Mouse (Mus musculus) heart, embryonic 14.5 days (tissue): ENCODE data around the gene Gm6525. TPM values are rescaled to one million over a fixed set of nuclear protein-coding genes. Genes with fewer than 3 reads are reported as not detected.

Experiments used
- ATAC-seq: fragments of 200-750 bp; cut with Nextera tagmentation; 2 replicates; pipeline ENCODE4 v1.8.0; 2017; ENCODE audit warnings: low read depth, moderate TSS enrichment; ENCODE audit not compliant: insufficient number of reproducible peaks, insufficient read depth, low FRiP score
- H3K27ac ChIP-seq, 2 experiments: fragments of 200-500 bp in 1 of 2; fragments of 300-500 bp in 1 of 2; sonication (generic) in 1 of 2; replicated peaks in 1 of 2; 2 replicates each; pipeline ENCODE4 v1.5.1; 2012 to 2014; ENCODE audit warnings: low read depth in 2 of 2, low read length in 2 of 2, control low read depth in 1 of 2, mild to moderate bottlenecking in 1 of 2, mixed read lengths in 1 of 2; ENCODE audit not compliant: control insufficient read depth in 1 of 2, insufficient read depth in 1 of 2
- H3K27me3 ChIP-seq: fragments of 300-500 bp; sonication (generic); 2 replicates; pipeline ENCODE4 v1.6.1; 2014; ENCODE audit warnings: mild to moderate bottlenecking, low read length, control low read depth; ENCODE audit not compliant: control insufficient read depth, insufficient read depth
- H3K36me3 ChIP-seq: fragments of 300-500 bp; sonication (generic); 2 replicates; pipeline ENCODE4 v1.6.1; 2014; ENCODE audit warnings: mild to moderate bottlenecking, control low read depth, low read length, mixed read lengths; ENCODE audit not compliant: control insufficient read depth, insufficient read depth
- H3K4me1 ChIP-seq, 2 experiments: fragments of 200-500 bp in 1 of 2; fragments of 300-500 bp in 1 of 2; sonication (generic) in 1 of 2; 2 replicates each; pipeline ENCODE4 v1.6.1; 2012 to 2014; ENCODE audit warnings: low read length in 2 of 2, control low read depth in 1 of 2, mixed read lengths in 1 of 2; ENCODE audit not compliant: control insufficient read depth in 2 of 2, insufficient read depth in 2 of 2
- H3K4me2 ChIP-seq: fragments of 300-500 bp; sonication (generic); 2 replicates; pipeline ENCODE4 v1.6.1; 2014; ENCODE audit warnings: mild to moderate bottlenecking, low read length
- H3K4me3 ChIP-seq, 2 experiments: fragments of 200-500 bp in 1 of 2; fragments of 300-500 bp in 1 of 2; sonication (generic) in 1 of 2; 2 replicates each; pipeline ENCODE4 v1.5.1; 2012 to 2014; ENCODE audit warnings: low read length in 2 of 2, mild to moderate bottlenecking in 2 of 2, control low read depth in 1 of 2, low read depth in 1 of 2, moderate library complexity in 1 of 2; ENCODE audit not compliant: control insufficient read depth in 1 of 2, insufficient read depth in 1 of 2
- H3K9ac ChIP-seq: fragments of 300-500 bp; sonication (generic); 2 replicates; pipeline ENCODE4 v1.6.1; 2014; ENCODE audit warnings: mild to moderate bottlenecking, low read length
- H3K9me3 ChIP-seq: fragments of 300-500 bp; sonication (generic); 2 replicates; pipeline ENCODE4 v1.6.1; 2016; ENCODE audit warnings: low read length, control low read depth; ENCODE audit not compliant: control insufficient read depth
- WGBS: fragments of 180-500 bp; shearing (Covaris S2); extraction: QIAGEN DNeasy Blood & Tissue Kit; methylation state at CpG from one replicate; pipeline ENCODE4 v1.1.7; 2014; 5-methylcytosine and 5-hydroxymethylcytosine counted together
- polyA plus RNA-seq: library from polyadenylated mRNA; unstranded; fragments of >200 nt; fragmentation: Nextera tagmentation; extraction: Ambion mirVana; gene quantifications from 2 replicates; pipeline ENCODE4 v1.2.1, GENCODE M21; 2014

Gm6525 gene
- polyA plus RNA-seq, 1 experiment from 2014 or later = 0.32 TPM

DNA sequence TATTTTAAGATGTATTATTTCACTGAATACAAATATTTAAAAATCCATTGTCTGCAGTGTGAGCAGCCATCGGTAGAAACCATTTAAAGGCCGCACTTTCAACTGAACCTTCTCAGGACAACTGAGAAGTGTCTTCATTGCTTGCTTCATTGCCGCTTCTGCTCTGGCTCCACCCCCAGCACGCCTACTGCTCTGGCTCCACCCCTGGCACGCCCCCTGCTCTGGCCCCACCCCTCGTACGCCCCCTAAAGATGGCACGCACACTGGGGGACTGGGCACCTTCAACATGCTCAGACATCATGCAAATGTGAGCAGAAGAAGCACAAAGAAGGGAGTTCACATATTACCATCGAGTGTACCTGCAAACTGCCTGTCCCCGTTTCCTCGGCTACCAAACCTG, 1.5 kb upstream of the Gm6525 start:
- Histone ChIP-seq H3K27ac (no peak overlapping the region), H3K4me2 (no peak overlapping the region), H3K27me3 (no peaks in the 10 kb centered on the region), H3K4me3 (no peak overlapping the region), H3K9ac (no peak overlapping the region), H3K4me1 (no peaks in the 10 kb centered on the region), H3K36me3 (peaks cover 6% of the 10 kb centered on the region; the same call in 1 of the 2 replicates), H3K9me3 (no peaks in the 10 kb centered on the region)
- ATAC-seq = no peak
- 27% methylated on average over 11 of the region's 11 CpGs for WGBS

DNA sequence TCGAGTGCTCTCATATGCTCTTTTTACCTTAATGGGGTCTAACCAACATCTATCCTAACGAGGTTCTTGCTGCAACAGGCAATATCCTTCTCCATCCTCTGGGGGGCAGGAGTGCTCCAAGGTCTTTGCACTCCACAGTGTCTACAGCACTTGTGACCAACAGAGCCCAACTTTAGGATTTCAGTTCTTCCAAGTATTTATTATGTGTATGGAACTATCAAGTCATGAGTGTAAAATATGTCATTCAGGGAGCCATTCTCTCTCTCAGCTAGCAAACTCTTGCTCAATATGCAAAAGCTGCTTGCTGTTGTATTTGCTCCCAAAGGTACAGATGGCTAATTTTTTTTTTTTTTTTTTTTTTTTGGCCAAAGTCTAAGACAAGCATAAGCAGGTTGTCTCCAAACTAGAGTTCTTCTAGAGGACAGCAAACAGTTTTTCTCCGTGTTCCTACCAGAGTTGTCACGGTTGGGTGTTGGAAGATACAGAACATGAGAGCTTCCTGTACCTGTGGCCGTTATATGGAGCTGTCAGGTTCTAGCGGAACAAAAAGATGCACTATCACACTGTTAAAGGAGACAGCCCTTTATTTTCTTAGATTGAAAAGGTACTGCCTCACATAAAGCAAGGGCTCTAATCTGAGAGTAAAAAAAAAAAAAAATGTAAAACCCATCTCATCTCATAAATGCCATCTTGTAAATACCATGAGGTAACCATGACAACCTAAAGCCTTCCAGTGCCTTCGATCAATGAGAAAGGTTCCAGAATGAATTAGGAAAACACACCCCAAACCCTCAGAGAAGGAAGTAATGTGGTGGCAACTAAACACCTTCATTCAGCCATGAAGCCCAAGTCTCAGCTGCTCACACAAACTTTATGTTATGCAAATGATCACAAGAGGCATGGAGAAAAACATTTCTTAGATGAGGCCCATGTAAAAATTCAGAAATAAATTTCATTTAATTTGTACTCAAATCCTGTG, 1.7 kb downstream of the Gm6525 start:
- H3K4me1 ChIP-seq = no peaks in the 10 kb centered on the region
- no peak overlapping the region for H3K4me2 ChIP-seq
- H3K27ac ChIP-seq = no peak overlapping the region
- no peaks in the 10 kb centered on the region for H3K27me3 ChIP-seq
- 51% methylated on average over 7 of the region's 7 CpGs for WGBS
- ATAC-seq = no peak
- H3K36me3 ChIP-seq = peaks cover 6% of the 10 kb centered on the region; the same call in 1 of the 2 replicates
- H3K4me3 ChIP-seq = no peak overlapping the region
- no peaks in the 10 kb centered on the region for H3K9me3 ChIP-seq
- H3K9ac ChIP-seq = no peak overlapping the region

DNA sequence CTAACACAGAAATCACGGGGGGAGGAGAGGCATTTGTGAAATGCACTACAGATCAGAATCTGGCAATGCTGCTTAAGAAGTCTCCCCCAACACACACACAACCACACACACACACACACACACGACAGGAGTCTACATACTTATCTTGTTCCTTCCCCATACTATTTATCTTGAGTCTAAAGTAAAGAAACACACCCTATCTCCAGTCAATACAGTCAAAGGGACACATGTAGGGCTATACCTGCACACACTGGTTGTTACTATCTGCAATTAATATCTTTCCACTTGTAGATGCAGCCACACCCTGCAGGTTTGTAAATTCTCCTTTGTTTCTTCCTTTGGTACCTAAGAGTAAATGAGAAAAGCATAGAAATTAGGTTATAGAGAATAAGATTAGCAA, 3.9 kb downstream of the Gm6525 start:
- Histone ChIP-seq H3K9me3 (no peaks in the 10 kb centered on the region), H3K4me1 (no peaks in the 10 kb centered on the region), H3K9ac (no peak overlapping the region), H3K4me2 (no peak overlapping the region), H3K4me3 (no peak overlapping the region), H3K36me3 (peaks cover 6% of the 10 kb centered on the region; the same call in 1 of the 2 replicates), H3K27me3 (no peaks in the 10 kb centered on the region), H3K27ac (no peak overlapping the region)
- no peak for ATAC-seq
- WGBS = 66% methylated on average over 2 of the region's 2 CpGs

DNA sequence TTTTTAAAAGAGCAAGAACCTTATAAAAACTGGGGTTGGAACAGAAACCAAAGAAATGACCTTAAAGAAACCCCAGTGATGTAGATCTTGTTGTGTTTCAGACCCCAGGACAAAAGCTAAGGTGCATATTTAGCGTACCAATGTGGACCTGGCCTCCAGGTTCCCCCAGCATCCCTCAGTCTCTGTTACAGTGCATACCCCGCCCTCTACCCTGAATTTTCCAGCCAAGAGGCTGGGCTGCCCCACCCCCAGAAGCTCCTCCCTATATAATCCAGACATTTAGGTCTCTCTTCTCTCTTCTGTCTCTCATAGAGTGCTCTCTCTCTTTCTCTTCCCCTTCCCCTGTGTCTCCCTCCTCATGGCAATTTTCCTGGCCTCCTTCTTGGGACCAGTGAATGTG, 6.4 kb downstream of the Gm6525 start:
- Histone ChIP-seq H3K4me1 (no peaks in the 10 kb centered on the region), H3K36me3 (peaks cover 6% of the 10 kb centered on the region; the same call in 1 of the 2 replicates), H3K9me3 (no peaks in the 10 kb centered on the region), H3K9ac (no peak overlapping the region), H3K4me2 (no peak overlapping the region), H3K27ac (no peak overlapping the region), H3K4me3 (no peak overlapping the region), H3K27me3 (no peaks in the 10 kb centered on the region)
- no peak for ATAC-seq
- WGBS = 87% methylated on average over 2 of the region's 2 CpGs

DNA sequence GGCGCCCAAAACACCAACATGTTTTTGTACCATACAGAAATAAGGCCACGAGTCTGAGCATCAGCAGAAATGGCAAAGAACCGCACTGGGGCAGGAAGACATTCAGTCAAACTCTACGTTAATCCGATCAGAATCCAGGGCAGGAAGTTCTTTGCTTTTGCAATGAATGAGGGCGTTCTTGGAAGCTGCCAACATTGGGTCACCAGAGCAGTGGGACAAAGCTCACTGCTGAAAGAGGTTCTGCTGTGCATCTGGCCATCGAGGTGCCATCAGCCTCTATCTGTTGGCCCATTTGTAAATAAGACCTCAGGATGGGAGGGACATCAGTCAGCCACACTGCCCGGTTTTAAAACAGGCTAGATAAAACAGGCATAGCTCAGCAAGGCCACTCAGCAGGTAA, 7.2 kb downstream of the Gm6525 start:
- H3K9ac ChIP-seq = no peak overlapping the region
- no peak overlapping the region for H3K4me2 ChIP-seq
- WGBS = 56% methylated on average over 8 of the region's 8 CpGs
- H3K9me3 ChIP-seq = no peaks in the 10 kb centered on the region
- H3K27ac ChIP-seq = no peak overlapping the region
- peaks cover 6% of the 10 kb centered on the region; the same call in 1 of the 2 replicates for H3K36me3 ChIP-seq
- no peaks in the 10 kb centered on the region for H3K4me1 ChIP-seq
- H3K27me3 ChIP-seq = no peaks in the 10 kb centered on the region
- H3K4me3 ChIP-seq = no peak overlapping the region
- no peak for ATAC-seq

DNA sequence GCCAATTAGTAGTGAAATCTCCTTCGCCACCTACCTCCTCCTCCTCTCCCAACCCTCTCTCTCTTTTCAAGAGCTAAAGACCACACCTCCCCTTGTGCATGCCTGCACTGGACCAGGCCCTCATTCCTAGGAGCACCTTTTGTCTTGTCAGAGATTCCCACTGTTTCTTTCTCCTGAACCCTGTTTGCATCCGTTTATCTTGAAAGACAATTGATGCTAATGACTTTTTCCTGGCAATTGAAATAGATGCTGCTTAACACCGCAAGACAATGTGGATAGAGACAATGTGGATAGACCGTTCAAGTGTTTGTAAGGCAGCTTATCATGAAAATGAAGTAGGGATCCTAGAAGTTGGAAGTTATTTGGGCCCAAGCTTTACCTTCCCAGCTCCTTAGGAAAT, 7.8 kb downstream of the Gm6525 start:
- no peak overlapping the region for H3K4me2 ChIP-seq
- 0 out of 2 replicates have a peak, but pooled peaks cover under 1% of the 10 kb centered on the region for H3K36me3 ChIP-seq
- H3K9ac ChIP-seq = no peak overlapping the region
- H3K27ac ChIP-seq = no peak overlapping the region
- ATAC-seq = no peak
- no peaks in the 10 kb centered on the region for H3K4me1 ChIP-seq
- WGBS = 57% methylated on average over 4 of the region's 4 CpGs
- no peaks in the 10 kb centered on the region for H3K9me3 ChIP-seq
- H3K4me3 ChIP-seq = no peak overlapping the region
- no peaks in the 10 kb centered on the region for H3K27me3 ChIP-seq

DNA sequence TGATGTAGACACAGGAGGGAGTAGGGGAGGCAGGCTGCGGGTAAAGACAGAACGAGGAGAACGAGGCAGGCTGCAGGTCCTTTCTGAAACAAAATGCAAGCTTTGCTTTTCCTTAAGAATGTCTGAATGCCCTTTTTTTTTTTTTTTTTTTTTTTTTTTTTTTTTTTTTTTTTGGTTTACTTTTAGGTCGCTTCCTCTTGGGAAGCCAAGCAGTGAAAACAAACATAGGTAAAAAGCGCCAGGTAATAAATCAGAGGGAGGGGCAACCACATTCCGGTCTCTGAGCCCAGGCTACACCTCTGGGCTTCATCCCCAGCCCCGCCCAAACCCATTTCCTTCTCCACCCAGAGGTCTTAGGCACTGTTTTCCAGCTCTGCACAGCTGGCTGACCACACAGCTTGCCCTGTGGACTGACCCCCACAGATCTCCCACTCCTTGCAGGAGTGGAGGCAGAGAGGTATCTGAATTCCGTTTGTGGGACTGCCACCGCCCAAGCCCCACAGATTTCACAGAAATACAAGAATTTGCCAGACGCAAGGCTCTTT, 15.8 kb downstream of the Gm6525 start:
- Histone ChIP-seq H3K4me2 (peak overlapping the region; percentile 71), H3K4me3 (peak overlapping the region; percentile 61 to 62), H3K9ac (peak overlapping the region; percentile 76), H3K36me3 (no peaks in the 10 kb centered on the region), H3K4me1 (peaks cover 4 to 8% of the 10 kb centered on the region in 2 experiments), H3K9me3 (no peaks in the 10 kb centered on the region), H3K27ac (no peak overlapping the region), H3K27me3 (0 out of 2 replicates have a peak, but pooled peaks cover 6% of the 10 kb centered on the region)
- WGBS = 32% methylated on average over 10 of the region's 10 CpGs
- ATAC-seq = no peak
